Mouse (Mus musculus) E14TG2a.4 (cell line): ENCODE results near the gene Vgf.

ENCODE experiments used
- CTCF ChIP-seq: conservative IDR thresholded peaks from 2 replicates; pipeline ENCODE4 v1.5.1; 2014; ENCODE audit warnings: low read length
- NANOG ChIP-seq: IDR thresholded peaks from 2 replicates; pipeline ENCODE4 v1.6.1; 2014; ENCODE audit warnings: borderline replicate concordance, low read length, mixed read lengths
- POU5F1 ChIP-seq: IDR thresholded peaks from 2 replicates; pipeline ENCODE4 v1.6.1; 2014; ENCODE audit warnings: low read length, borderline replicate concordance

GRCm38 (mm10) chr5:137070881-137071605, 44.9 kb downstream of the Vgf start:
- no peak for TF ChIP-seq CTCF
- TF ChIP-seq POU5F1, result no peak
- TF ChIP-seq NANOG, result no peak
